Mouse (Mus musculus) C2C12 (cell line): ENCODE measurements around the gene Hyou1. TPM values are rescaled to one million over a fixed set of nuclear protein-coding genes. Genes with fewer than 3 reads are reported as not detected.

Experiments used
- H3K27me3 ChIP-seq: one replicate; pipeline ENCODE4 v1.6.1; 2011; ENCODE audit not compliant: control insufficient read depth, insufficient read depth, insufficient read length
- H3K36me3 ChIP-seq: one replicate; pipeline ENCODE4 v1.6.1; 2011; ENCODE audit not compliant: control insufficient read depth, insufficient read depth
- H3K4me3 ChIP-seq: one replicate; pipeline ENCODE4 v1.5.1; 2011; ENCODE audit warnings: mild to moderate bottlenecking, control low read depth; ENCODE audit not compliant: poor library complexity, insufficient read depth, severe bottlenecking
- H3K79me2 ChIP-seq: one replicate; pipeline ENCODE4 v1.6.1; 2011; ENCODE audit not compliant: control insufficient read depth, insufficient read depth
- H3K79me3 ChIP-seq: one replicate; pipeline ENCODE4 v1.6.1; 2011; ENCODE audit warnings: low read depth, control low read depth
- H3ac ChIP-seq: one replicate; pipeline ENCODE3; 2011; ENCODE audit warnings: low read depth; ENCODE audit not compliant: control insufficient read depth, insufficient read length
- CEBPB ChIP-seq: IDR thresholded peaks from one replicate; pipeline ENCODE4 v1.6.1; 2011; ENCODE audit warnings: low read depth, mild to moderate bottlenecking, control low read depth, moderate library complexity
- CTCF ChIP-seq: IDR thresholded peaks from one replicate; pipeline ENCODE4 v1.5.1; 2011; ENCODE audit not compliant: control insufficient read depth, insufficient read depth, insufficient read length
- FOSL1 ChIP-seq: IDR thresholded peaks from one replicate; pipeline ENCODE4 v1.8.0; 2011; ENCODE audit warnings: mild to moderate bottlenecking, low read length; ENCODE audit not compliant: poor library complexity, insufficient read depth, severe bottlenecking
- MAX ChIP-seq: IDR thresholded peaks from one replicate; pipeline ENCODE4 v1.6.1; 2011; ENCODE audit warnings: mild to moderate bottlenecking, control low read depth
- MYOD1 ChIP-seq: IDR thresholded peaks from one replicate; pipeline ENCODE4 v1.6.1; 2011; ENCODE audit warnings: low read depth; ENCODE audit not compliant: control insufficient read depth, insufficient read length
- MYOG ChIP-seq: IDR thresholded peaks from one replicate; pipeline ENCODE4 v1.6.1; 2011; ENCODE audit not compliant: control insufficient read depth, insufficient read length; ENCODE audit errors: extremely low read depth
- USF1 ChIP-seq: IDR thresholded peaks from one replicate; pipeline ENCODE4 v1.6.1; 2011; ENCODE audit warnings: low read depth, mild to moderate bottlenecking, control low read depth, moderate library complexity
- polyA plus RNA-seq: library from polyadenylated mRNA; unstranded; fragments of >200 nt; fragmentation: generic; extraction: Trizol; gene quantifications from one replicate; pipeline ENCODE4 v1.2.1, GENCODE M21; 2012; ENCODE audit warnings: missing spikeins

Hyou1 gene
- polyA plus RNA-seq, 1 experiment, result 68.3 TPM

DNA sequence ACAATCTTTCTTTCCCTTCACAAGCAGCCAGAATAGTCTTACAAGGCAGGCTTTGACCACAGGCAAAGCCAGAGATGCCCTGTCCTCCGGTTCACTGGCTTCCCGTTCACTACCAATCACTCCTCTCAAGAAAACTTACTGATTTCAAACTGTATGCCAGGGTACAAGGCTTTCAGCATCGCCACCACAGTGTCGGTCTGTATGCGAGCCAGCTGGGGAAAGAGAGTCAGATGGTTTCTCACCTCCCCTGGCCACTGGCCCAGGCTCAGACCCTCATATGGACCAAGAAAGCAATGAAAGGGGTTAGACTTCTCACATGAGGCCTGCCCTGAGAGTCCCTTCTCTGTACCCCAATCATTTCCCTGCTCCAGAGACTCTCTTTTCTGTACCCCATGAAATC is 37.8 kb upstream of the Hyou1 start:
- Histone ChIP-seq H3K79me3 (peaks cover 22% of the 10 kb centered on the region), H3K27me3 (no peaks in the 10 kb centered on the region), H3K36me3 (peaks cover 29% of the 10 kb centered on the region), H3K79me2 (peaks cover 37% of the 10 kb centered on the region), H3K4me3 (no peak overlapping the region), H3ac (no peak overlapping the region)
- TF ChIP-seq MYOD1 (no peak), FOSL1 (no peak), USF1 (no peak), MYOG (no peak), MAX (no peak), CEBPB (no peak), CTCF (no peak)

DNA sequence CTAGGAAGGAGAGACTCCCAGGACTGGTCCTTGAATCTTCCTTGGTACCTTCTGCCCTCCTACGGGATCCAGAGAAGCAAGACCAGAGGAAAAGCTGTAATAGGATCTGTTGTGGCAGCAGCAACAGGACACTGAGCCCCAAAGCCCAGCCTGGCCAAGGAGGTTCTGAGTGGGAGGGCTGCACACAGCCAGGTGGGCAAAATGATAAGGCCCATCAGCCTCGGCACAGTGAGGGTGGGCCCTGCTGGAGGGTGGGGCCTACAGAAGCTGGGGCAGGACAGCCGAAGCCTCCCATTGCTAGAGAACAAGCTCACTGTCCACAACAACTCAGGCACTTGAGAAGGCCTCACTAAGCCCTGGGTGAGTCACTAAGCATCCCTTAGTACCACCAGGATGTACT is 37.1 kb upstream of the Hyou1 start:
- peaks cover 30% of the 10 kb centered on the region for H3K79me2 ChIP-seq
- H3K27me3 ChIP-seq, result no peaks in the 10 kb centered on the region
- H3K4me3 ChIP-seq, result no peak overlapping the region
- H3K36me3 ChIP-seq, result peaks cover 25% of the 10 kb centered on the region
- peak overlapping the region; percentile 4 for H3ac ChIP-seq
- no peak for TF ChIP-seq CEBPB
- no peak for TF ChIP-seq FOSL1
- no peak for TF ChIP-seq USF1
- no peak for TF ChIP-seq MYOD1
- TF ChIP-seq MAX, result no peak
- TF ChIP-seq CTCF, result no peak
- no peak for TF ChIP-seq MYOG
- peaks cover 15% of the 10 kb centered on the region for H3K79me3 ChIP-seq

DNA sequence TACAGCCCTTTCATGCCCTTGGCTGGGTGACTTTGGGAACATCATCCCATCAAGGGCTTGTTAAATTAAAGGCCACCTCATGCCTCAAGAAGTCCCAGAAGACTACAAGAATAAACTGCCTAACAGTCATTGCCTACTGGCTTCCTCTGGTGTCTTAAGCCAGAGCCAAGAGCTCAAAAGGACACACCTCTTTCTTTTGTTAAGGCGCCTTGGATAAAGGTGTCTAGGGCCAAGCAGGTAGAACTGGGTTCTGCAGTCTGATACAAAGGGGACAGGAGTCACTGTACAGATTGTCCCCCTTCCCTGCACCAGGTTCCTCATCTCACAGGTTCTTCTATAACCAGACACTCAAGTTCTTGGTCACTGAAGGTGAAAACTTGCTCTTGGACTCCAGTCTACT is 36.7 kb upstream of the Hyou1 start:
- H3ac ChIP-seq, result no peak overlapping the region
- H3K36me3 ChIP-seq, result peaks cover 25% of the 10 kb centered on the region
- peaks cover 26% of the 10 kb centered on the region for H3K79me2 ChIP-seq
- peaks cover 15% of the 10 kb centered on the region for H3K79me3 ChIP-seq
- TF ChIP-seq MYOG (no peak), MAX (no peak), FOSL1 (no peak), USF1 (no peak), MYOD1 (no peak), CTCF (no peak), CEBPB (no peak)
- H3K4me3 ChIP-seq, result no peak overlapping the region
- H3K27me3 ChIP-seq, result no peaks in the 10 kb centered on the region

DNA sequence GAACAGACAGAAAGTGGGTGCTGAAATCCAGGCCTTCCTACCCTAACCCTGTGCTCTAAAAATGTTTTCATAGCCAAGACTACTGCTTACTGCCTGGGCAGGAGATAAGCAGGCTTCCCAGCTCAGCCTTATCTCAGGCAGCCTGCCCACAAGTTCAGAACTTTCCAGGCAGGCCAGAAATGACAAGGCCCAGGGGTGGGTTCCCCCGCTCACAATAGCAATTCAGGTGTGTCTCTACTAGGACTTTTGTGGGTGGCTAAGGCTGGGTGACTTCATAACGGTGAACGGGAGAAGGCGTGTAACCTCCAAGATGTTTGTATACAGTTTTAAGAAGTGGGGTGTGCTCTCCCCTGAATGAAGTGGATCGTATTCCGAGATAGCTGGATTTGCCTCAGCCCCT is 36.0 kb upstream of the Hyou1 start:
- Histone ChIP-seq H3K79me3 (peaks cover 15% of the 10 kb centered on the region), H3K36me3 (peaks cover 28% of the 10 kb centered on the region), H3K4me3 (peak overlapping the region; percentile 49), H3K27me3 (no peaks in the 10 kb centered on the region), H3ac (peak overlapping the region; percentile 19), H3K79me2 (peaks cover 21% of the 10 kb centered on the region)
- TF ChIP-seq MYOG (no peak), CEBPB (no peak), MYOD1 (no peak), FOSL1 (no peak), CTCF (no peak), MAX (no peak), USF1 (no peak)

DNA sequence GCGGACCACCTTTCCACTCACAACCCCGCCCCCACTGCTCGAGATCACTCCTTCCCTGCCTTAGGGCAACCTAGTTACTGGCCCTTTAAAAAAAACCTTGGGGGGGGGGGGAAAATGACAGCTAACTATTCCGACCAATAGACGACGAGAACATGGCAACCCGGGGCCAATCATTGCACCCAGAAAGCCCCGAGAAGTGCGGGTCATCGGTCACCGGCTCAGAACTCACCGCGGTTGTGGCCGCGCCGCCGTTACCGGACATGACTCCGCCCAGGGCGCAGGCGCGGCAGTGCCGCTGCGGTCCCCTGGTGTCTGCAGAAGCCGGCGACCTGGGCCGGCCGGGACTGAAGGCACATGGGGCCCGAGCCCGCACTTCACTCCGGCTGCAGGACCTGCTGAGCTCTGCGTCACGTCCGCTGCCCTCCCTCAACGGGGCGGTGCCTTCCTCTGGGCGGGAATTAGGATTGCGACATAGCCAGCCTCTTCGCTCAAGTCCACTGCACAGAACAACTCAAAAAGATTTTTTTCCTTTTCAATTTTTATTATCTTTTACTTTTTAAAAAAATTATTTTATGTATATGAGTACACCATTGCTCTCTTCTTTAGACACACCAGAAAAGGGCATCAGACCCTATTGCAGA is 35.4 kb upstream of the Hyou1 start, which contains the start of gene Hmbs:
Hmbs (minus strand) TSS at position 448 of the 641 bp plus-strand sequence.
- Histone ChIP-seq H3K79me2 (peaks cover 21% of the 10 kb centered on the region), H3K27me3 (no peaks in the 10 kb centered on the region), H3ac (peak within 1 kb of the TSS; percentile 85), H3K36me3 (peaks cover 32% of the 10 kb centered on the region), H3K4me3 (peak within 1 kb of the TSS; percentile 49), H3K79me3 (peaks cover 15% of the 10 kb centered on the region)
- TF ChIP-seq CEBPB, result peak; percentile 99
- TF ChIP-seq MYOD1, result no peak
- TF ChIP-seq MAX, result peak; percentile 13

DNA sequence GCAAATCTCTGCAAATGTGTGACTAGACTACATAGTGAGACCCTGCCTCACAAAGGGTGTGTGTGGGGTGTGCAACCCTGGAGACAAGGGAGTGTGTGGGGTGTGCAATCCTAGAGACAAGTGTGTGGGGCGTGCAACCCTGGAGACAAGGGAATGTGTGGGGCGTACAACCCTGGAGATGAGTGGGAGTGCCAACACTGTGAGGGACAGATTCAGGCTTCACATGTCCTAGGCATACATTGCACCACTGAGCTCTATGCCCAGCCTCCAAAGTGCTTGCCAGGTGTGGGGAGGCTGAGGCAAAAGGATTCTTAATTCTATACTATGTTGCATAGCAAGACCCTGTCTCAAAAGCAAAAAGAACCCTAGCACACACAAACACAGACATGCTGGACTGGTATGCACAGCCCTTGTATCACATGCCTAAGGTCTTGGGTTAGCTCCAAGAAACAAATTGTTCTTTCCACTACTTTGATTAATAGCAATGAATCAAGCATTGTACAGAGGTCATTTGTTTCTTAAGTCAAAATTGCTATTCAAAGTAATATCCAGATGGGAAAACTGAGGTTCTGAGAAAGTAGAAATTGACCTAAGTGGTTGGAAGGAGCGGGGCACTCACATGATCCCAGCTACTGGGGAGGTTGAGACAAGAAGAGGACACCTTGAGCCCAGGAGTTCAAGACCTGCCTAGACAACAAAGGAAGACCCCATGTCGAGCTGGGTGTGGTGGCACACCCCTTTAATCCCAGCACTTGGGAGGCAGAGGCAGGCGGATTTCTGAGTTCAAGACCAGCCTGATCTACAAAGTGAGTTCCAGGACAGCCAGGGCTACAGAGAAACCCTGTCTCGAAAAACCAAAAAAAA is 33.5 kb upstream of the Hyou1 start:
- peaks cover 29% of the 10 kb centered on the region for H3K36me3 ChIP-seq
- peaks cover 21% of the 10 kb centered on the region for H3K79me2 ChIP-seq
- TF ChIP-seq MYOD1, result no peak
- TF ChIP-seq FOSL1, result no peak
- no peak for TF ChIP-seq CTCF
- TF ChIP-seq CEBPB, result no peak
- TF ChIP-seq MYOG, result no peak
- TF ChIP-seq MAX, result no peak
- no peak for TF ChIP-seq USF1
- H3K79me3 ChIP-seq, result peaks cover 12% of the 10 kb centered on the region
- H3K27me3 ChIP-seq, result no peaks in the 10 kb centered on the region
- no peak overlapping the region for H3K4me3 ChIP-seq
- no peak overlapping the region for H3ac ChIP-seq
